Mouse (Mus musculus) thymus, adult 2 months (tissue): Measurements from ENCODE around the gene Ncoa1.

Source experiments
- CTCF ChIP-seq: fragments of 200-500 bp; IDR thresholded peaks from 2 replicates; pipeline ENCODE4 v1.5.1; 2012; ENCODE audit warnings: mild to moderate bottlenecking, control low read depth, low read length, moderate library complexity, borderline replicate concordance; ENCODE audit not compliant: control insufficient read depth, poor library complexity, insufficient read depth; ENCODE audit errors: extremely low read depth
- POLR2A ChIP-seq: fragments of 200-500 bp; IDR thresholded peaks from 2 replicates; pipeline ENCODE4 v1.6.1; 2012; ENCODE audit warnings: mild to moderate bottlenecking, low read length, control low read depth, moderate library complexity; ENCODE audit not compliant: control insufficient read depth, poor library complexity, insufficient read depth; ENCODE audit errors: extremely low read depth

- no peak for TF ChIP-seq POLR2A
- TF ChIP-seq CTCF: no peak
Measured at GRCm38 (mm10) chr12:4500516-4500915, 23.5 kb upstream of the Ncoa1 start.
